In genomic region chr3:132756274-132756673, GRCm38 (mm10) we compare ENCODE assay signal across 23 mouse cellular contexts.
"Had no signal": no experiment of that assay in that cellular context is flagged by ENCODE, and none has a peak within 500 bp of the region (broad histone marks: within the 10 kb centered on the region; RNA-seq: fewer than 3 reads in every experiment).

No protein-coding gene starts in this region.

- H3K27ac ChIP-seq: intestine, embryonic 15.5 days; kidney, postnatal 0 days; limb, embryonic 10.5 days; limb, embryonic 13.5 days; liver, embryonic 12.5 days; liver, embryonic 15.5 days; midbrain, embryonic 12.5 days; midbrain, embryonic 15.5 days; neural tube, embryonic 13.5 days; stomach, embryonic 15.5 days had no signal

- H3K9ac ChIP-seq: intestine, embryonic 15.5 days; limb, embryonic 13.5 days; liver, embryonic 12.5 days; liver, embryonic 15.5 days; midbrain, embryonic 12.5 days; midbrain, embryonic 15.5 days; neural tube, embryonic 13.5 days; stomach, embryonic 15.5 days had no signal

- H3K4me1 ChIP-seq: intestine, embryonic 15.5 days; limb, embryonic 10.5 days; limb, embryonic 13.5 days; liver, embryonic 12.5 days; liver, embryonic 15.5 days; midbrain, embryonic 12.5 days; midbrain, embryonic 15.5 days; neural tube, embryonic 13.5 days; stomach, embryonic 15.5 days had no signal

- ATAC-seq: intestine, embryonic 15.5 days; liver, embryonic 12.5 days; midbrain, embryonic 15.5 days had no signal

- H3K9me3 ChIP-seq: intestine, embryonic 15.5 days; limb, embryonic 10.5 days; limb, embryonic 13.5 days; liver, embryonic 12.5 days; liver, embryonic 15.5 days; midbrain, embryonic 12.5 days; midbrain, embryonic 15.5 days; neural tube, embryonic 13.5 days; stomach, embryonic 15.5 days had no signal

- H3K4me2 ChIP-seq: intestine, embryonic 15.5 days; limb, embryonic 13.5 days; liver, embryonic 12.5 days; liver, embryonic 15.5 days; midbrain, embryonic 12.5 days; midbrain, embryonic 15.5 days; neural tube, embryonic 13.5 days; stomach, embryonic 15.5 days had no signal

- H3K4me3 ChIP-seq: intestine, embryonic 15.5 days; limb, embryonic 10.5 days; limb, embryonic 13.5 days; liver, embryonic 12.5 days; liver, embryonic 15.5 days; midbrain, embryonic 12.5 days; midbrain, embryonic 15.5 days; myocyte; neural tube, embryonic 13.5 days; stomach, embryonic 15.5 days had no signal

- DNase-seq: kidney, adult 18-20 months; kidney, adult 9 months; kidney, postnatal 25 days; layer of hippocampus, postnatal 36 days; liver; lung, adult 2 months; lung, postnatal 14 days; lung, postnatal 4 days; right cerebral cortex, adult 18-20 months; right cerebral cortex, postnatal 14 days; right cerebral cortex, postnatal 4 days; thymus, postnatal 25 days had no signal

- H3K27me3 ChIP-seq: intestine, embryonic 15.5 days; limb, embryonic 13.5 days; liver, embryonic 12.5 days; liver, embryonic 15.5 days; midbrain, embryonic 12.5 days; midbrain, embryonic 15.5 days; neural tube, embryonic 13.5 days; stomach, embryonic 15.5 days had no signal
